Comparison of ENCODE assay signal across 9 mouse cellular contexts in genomic region chr7:49485292-49485847, GRCm38 (mm10).
DNase-seq lines count a peak whose midpoint lies in the region; ATAC-seq and TF ChIP-seq lines count a peak whose summit lies in the region.
"Had no signal": no experiment of that assay in that cellular context is flagged by ENCODE, and none has a peak within 500 bp of the region (broad histone marks: within the 10 kb centered on the region; RNA-seq: fewer than 3 reads in every experiment).

No protein-coding gene starts in this region.

- no peak overlapping the region for H3K4me3 ChIP-seq in kidney, embryonic 14.5 days (ENCODE audit: low read length)
- H3K4me3 ChIP-seq in cortical plate, adult 2 months (ENCODE audit: insufficient read depth, low read length), result peak overlapping the region; percentile 2; the same call in 1 of the 2 replicates
- no peak overlapping the region for H3K4me3 ChIP-seq in limb, embryonic 11.5 days (ENCODE audit: low read depth, low read length)
- H3K4me3 ChIP-seq: limb, embryonic 15.5 days had no signal

- H3K9ac ChIP-seq in kidney, embryonic 14.5 days (ENCODE audit: low read depth, low read length), result peak overlapping the region; percentile 12; the same call in 1 of the 2 replicates
- H3K9ac ChIP-seq in limb, embryonic 11.5 days (ENCODE audit: low read length), result no peak overlapping the region
- H3K9ac ChIP-seq: limb, embryonic 15.5 days had no signal

- peaks cover 45% of the 10 kb centered on the region for H3K4me1 ChIP-seq in kidney, embryonic 14.5 days (ENCODE audit: control insufficient read depth, insufficient read depth, low read length)
- H3K4me1 ChIP-seq in cortical plate, adult 2 months (ENCODE audit: control insufficient read depth, insufficient read depth, low read length), result peaks cover 6% of the 10 kb centered on the region; the same call in 1 of the 2 replicates
- peaks cover 22% of the 10 kb centered on the region for H3K4me1 ChIP-seq in limb, embryonic 11.5 days (ENCODE audit: control insufficient read depth, insufficient read depth, low read length)

- intact Hi-C loops in gastrocnemius, postnatal 14 days (cut with DNase I; ENCODE audit: low total_unique reads), result loop anchor here (10.0 kb wide), 1 partner anchor 69 kb away; no protein-coding TSS in a partner anchor

- no peaks in the 10 kb centered on the region for H3K9me3 ChIP-seq in kidney, embryonic 14.5 days (ENCODE audit: control insufficient read depth, low read length)
- H3K9me3 ChIP-seq in limb, embryonic 11.5 days (ENCODE audit: control insufficient read depth, low read length), result no peaks in the 10 kb centered on the region
- H3K9me3 ChIP-seq: limb, embryonic 15.5 days had no signal

- no peak for TF ChIP-seq CTCF in cortical plate, adult 2 months (IDR thresholded peaks at IDR 0.05; ENCODE audit: extremely low read depth, insufficient read depth, low read length)

- no peak overlapping the region for H3K4me2 ChIP-seq in kidney, embryonic 14.5 days (replicated peaks; ENCODE audit: low read depth, low read length)
- H3K4me2 ChIP-seq in limb, embryonic 11.5 days (ENCODE audit: low read depth, severe bottlenecking), result peak overlapping the region; percentile 29
- H3K4me2 ChIP-seq: limb, embryonic 15.5 days had no signal

- WGBS in kidney, embryonic 14.5 days, result 20% methylated on average over 9 of the region's 9 CpGs
- WGBS in limb, embryonic 11.5 days, result 16% methylated on average over 9 of the region's 9 CpGs

- peak overlapping the region; percentile 59; the same call in 1 of the 2 replicates for H3K27ac ChIP-seq in kidney, embryonic 14.5 days (ENCODE audit: low read depth, low read length)
- no peak overlapping the region for H3K27ac ChIP-seq in cortical plate, adult 2 months (ENCODE audit: insufficient read depth, low read length)
- H3K27ac ChIP-seq in limb, embryonic 11.5 days (replicated peaks; ENCODE audit: low read depth, low read length), result 0 out of 2 replicates have a peak overlapping the region, but pooled peaks have one; percentile 33

- no peaks in the 10 kb centered on the region for H3K27me3 ChIP-seq in kidney, embryonic 14.5 days (ENCODE audit: control insufficient read depth, insufficient read depth, low read length)
- H3K27me3 ChIP-seq in limb, embryonic 11.5 days (ENCODE audit: control insufficient read depth, insufficient read depth, low read length), result no peaks in the 10 kb centered on the region
- H3K27me3 ChIP-seq: limb, embryonic 15.5 days had no signal

- no peak for ATAC-seq in kidney, embryonic 14.5 days (ENCODE audit: low FRiP score, low TSS enrichment)
- ATAC-seq in limb, embryonic 11.5 days (ENCODE audit: insufficient number of reproducible peaks, low FRiP score, low TSS enrichment, low read depth), result peak; percentile 60

- TF ChIP-seq POLR2A in cortical plate, adult 2 months (IDR thresholded peaks at IDR 0.05; ENCODE audit: extremely low read depth, insufficient read depth, low read length), result no peak

- no peak for DNase-seq in kidney, adult 11 months
- peak; percentile 42 for DNase-seq in R1 (ENCODE audit: low read depth, low spot score)
- DNase-seq in limb, embryonic 11.5 days (ENCODE audit: low spot score), result peak; percentile 55
- no peak for DNase-seq in right cerebral cortex, postnatal 4 days
- DNase-seq in gastrocnemius, postnatal 14 days, result no peak
- DNase-seq: gastrocnemius, postnatal 25 days had no signal

- H3K36me3 ChIP-seq in kidney, embryonic 14.5 days (ENCODE audit: control insufficient read depth, insufficient read depth, low read length), result no peaks in the 10 kb centered on the region
- H3K36me3 ChIP-seq in limb, embryonic 11.5 days (ENCODE audit: control insufficient read depth, insufficient read depth, low read length), result no peaks in the 10 kb centered on the region
- H3K36me3 ChIP-seq: limb, embryonic 15.5 days had no signal

Comparison
In these comparisons a context has a peak if more than half of its experiments do, and no peak if none do; other contexts are left out.
1. DNase-seq: peak in R1 (single experiment) and limb, embryonic 11.5 days (single experiment); none in kidney, adult 11 months (single experiment), right cerebral cortex, postnatal 4 days (single experiment) and gastrocnemius, postnatal 14 days (single experiment).